Mouse (Mus musculus) embryonic stem cell, embryonic (primary cell): ENCODE data around the gene Taok1.

ENCODE experiments used
- CTCF ChIA-PET, 4 experiments: fragments of 300-600 bp in 2 of 4; fragments of 350-600 bp in 2 of 4; sonication (Branson Sonifier 250); formaldehyde crosslinking; loops; one replicate each; lab custom pipeline; 2022; ENCODE audit warnings: inconsistent platforms in 2 of 4; lab: Charles Lee
- POLR2A ChIA-PET, 4 experiments: fragments of 300-600 bp in 2 of 4; fragments of 350-600 bp in 2 of 4; sonication (Branson Sonifier 250); formaldehyde crosslinking; loops; one replicate each; lab custom pipeline; 2022; ENCODE audit warnings: antibody characterized with exemption in 4 of 4, inconsistent platforms in 1 of 4; lab: Charles Lee

Taok1 gene

GRCm38 (mm10) chr11:77615084-77615624 lies 7.5 kb upstream of the Taok1 start:
- POLR2A ChIA-PET, result interaction anchor here in 2 of 4 experiments (0.7 to 2.6 kb wide), 8 partner anchors 7 to 99 kb away, joined by 3 to 13 read pairs (median 4); partner anchors contain the start of genes Nufip2 (in 1 of the 2), Taok1 (in 1 of the 2) and Trp53i13 (in 1 of the 2)
- CTCF ChIA-PET, result interaction anchor here in 1 of 4 experiments (0.6 kb wide), 1 partner anchor 15 kb away, joined by 3 read pairs; no protein-coding TSS in a partner anchor

- CTCF ChIA-PET, result interaction anchor here in 3 of 4 experiments (0.6 to 1.6 kb wide), 7 partner anchors 13 to 1032 kb away, joined by 3 to 5 read pairs (median 3); no protein-coding TSS in a partner anchor
- POLR2A ChIA-PET, result interaction anchor here in 3 of 4 experiments (0.5 to 3.5 kb wide), 56 partner anchors 8 to 588 kb away, joined by 3 to 31 read pairs (median 5); partner anchors contain the start of genes Abhd15 (in 1 of the 3), Git1 (in 1 of the 3), Gm10392 (in 1 of the 3) and Nufip2 (in 1 of the 3)
Measured at GRCm38 (mm10) chr11:77606835-77607537, 629 bp downstream of the Taok1 start.

- CTCF ChIA-PET, result interaction anchor here in 2 of 4 experiments (0.6 to 0.7 kb wide), 2 partner anchors 132 to 1031 kb away, joined by 3 to 4 read pairs; no protein-coding TSS in a partner anchor
Measured at GRCm38 (mm10) chr11:77606469-77606834, 1.2 kb downstream of the Taok1 start.

GRCm38 (mm10) chr11:77597266-77597665 lies 10.3 kb downstream of the Taok1 start:
- POLR2A ChIA-PET, result interaction anchor here (0.6 to 2.4 kb wide), 7 partner anchors 11 to 556 kb away, joined by 3 to 10 read pairs (median 3); partner anchors contain the start of gene Taok1 (in 1 of the 4)
- CTCF ChIA-PET, result interaction anchor here in 1 of 4 experiments (0.7 kb wide), 1 partner anchor 32 kb away, joined by 3 read pairs; no protein-coding TSS in a partner anchor

More at GRCm38 (mm10) chr11:77606469-77606834, 1.2 kb downstream of the Taok1 start:
- POLR2A ChIA-PET, result interaction anchor here in 3 of 4 experiments (0.6 to 2.9 kb wide), 15 partner anchors 12 to 438 kb away, joined by 3 to 18 read pairs (median 3); partner anchors contain the start of genes Abhd15 (in 1 of the 3), Git1 (in 1 of the 3) and Trp53i13 (in 1 of the 3)

GRCm38 (mm10) chr11:77591388-77591787 lies 16.2 kb downstream of the Taok1 start:
- ChIA-PET POLR2A (interaction anchor here in 2 of 4 experiments (0.6 to 4.4 kb wide), 16 partner anchors 9 to 1850 kb away, joined by 3 to 18 read pairs (median 3); partner anchors contain the start of gene Taok1 (in 2 of the 2)), CTCF (interaction anchor here in 3 of 4 experiments (0.6 to 1.2 kb wide), 5 partner anchors 38 to 113 kb away, joined by 3 to 5 read pairs (median 3); no protein-coding TSS in a partner anchor)

GRCm38 (mm10) chr11:77590801-77591200 lies 16.8 kb downstream of the Taok1 start:
- CTCF ChIA-PET, result interaction anchor here (0.6 to 1.2 kb wide), 9 partner anchors 10 to 376 kb away, joined by 3 to 7 read pairs (median 3); no protein-coding TSS in a partner anchor
- POLR2A ChIA-PET, result interaction anchor here in 3 of 4 experiments (0.6 to 4.4 kb wide), 22 partner anchors 8 to 1849 kb away, joined by 3 to 18 read pairs (median 3); partner anchors contain the start of gene Taok1 (in 2 of the 3)

GRCm38 (mm10) chr11:77585201-77585600 lies 22.4 kb downstream of the Taok1 start:
- ChIA-PET POLR2A (interaction anchor here in 1 of 4 experiments (0.6 to 1.1 kb wide), 5 partner anchors 9 to 57 kb away, joined by 3 to 6 read pairs (median 3); partner anchors contain the start of gene Taok1), CTCF (interaction anchor here in 2 of 4 experiments (0.6 to 0.7 kb wide), 2 partner anchors 77 to 845 kb away, joined by 3 to 7 read pairs; no protein-coding TSS in a partner anchor)

GRCm38 (mm10) chr11:77545261-77545660 lies 62.4 kb downstream of the Taok1 start:
- CTCF ChIA-PET, result no interaction called here
- POLR2A ChIA-PET, result interaction anchor here in 1 of 4 experiments (0.6 to 1.1 kb wide), 3 partner anchors 16 to 17 kb away, joined by 3 to 4 read pairs (median 4); no protein-coding TSS in a partner anchor

- CTCF ChIA-PET, result interaction anchor here in 1 of 4 experiments (0.6 kb wide), 1 partner anchor 495 kb away, joined by 5 read pairs; no protein-coding TSS in a partner anchor
- POLR2A ChIA-PET, result no interaction called here
Measured at GRCm38 (mm10) chr11:77532202-77532846, 75.3 kb downstream of the Taok1 start.

- ChIA-PET CTCF (no interaction called here), POLR2A (no interaction called here)
Measured at GRCm38 (mm10) chr11:77530862-77531261, 76.8 kb downstream of the Taok1 start.

GRCm38 (mm10) chr11:77529644-77530043 lies 78.0 kb downstream of the Taok1 start:
- ChIA-PET CTCF (interaction anchor here in 1 of 4 experiments (0.7 kb wide), 1 partner anchor 549 kb away, joined by 3 read pairs; no protein-coding TSS in a partner anchor), POLR2A (interaction anchor here in 1 of 4 experiments (0.7 to 2.8 kb wide), 5 partner anchors 10 to 247 kb away, joined by 3 to 21 read pairs (median 5); partner anchors contain the start of genes Abhd15 and Trp53i13)

GRCm38 (mm10) chr11:77528420-77528819 lies 79.2 kb downstream of the Taok1 start:
- CTCF ChIA-PET, result interaction anchor here (0.6 to 1.5 kb wide), 27 partner anchors 9 to 849 kb away, joined by 3 to 13 read pairs (median 3); partner anchors contain the start of genes Abhd15 (in 1 of the 4) and Gm10392 (in 1 of the 4)
- POLR2A ChIA-PET, result interaction anchor here in 3 of 4 experiments (0.5 to 2.8 kb wide), 19 partner anchors 9 to 101 kb away, joined by 3 to 21 read pairs (median 3); partner anchors contain the start of genes Abhd15 (in 2 of the 3), Trp53i13 (in 2 of the 3), Git1 (in 1 of the 3) and Gm10392 (in 1 of the 3)

- CTCF ChIA-PET, result interaction anchor here in 1 of 4 experiments (0.9 kb wide), 1 partner anchor 99 kb away, joined by 3 read pairs; no protein-coding TSS in a partner anchor
- POLR2A ChIA-PET, result interaction anchor here in 1 of 4 experiments (1.1 kb wide), 1 partner anchor 8 kb away, joined by 3 read pairs; no protein-coding TSS in a partner anchor
Measured at GRCm38 (mm10) chr11:77525804-77526486, 81.7 kb downstream of the Taok1 start.

- CTCF ChIA-PET, result interaction anchor here in 3 of 4 experiments (0.6 to 2.0 kb wide), 7 partner anchors 13 to 468 kb away, joined by 3 to 12 read pairs (median 4); no protein-coding TSS in a partner anchor
- POLR2A ChIA-PET, result interaction anchor here in 3 of 4 experiments (0.6 to 2.2 kb wide), 16 partner anchors 8 to 1836 kb away, joined by 3 to 7 read pairs (median 3); partner anchors contain the start of gene Rpl23a (in 1 of the 3)
Measured at GRCm38 (mm10) chr11:77520601-77521529, 86.8 kb downstream of the Taok1 start.

GRCm38 (mm10) chr11:77519043-77519442 lies 88.6 kb downstream of the Taok1 start, which contains the start of gene Gm10392:
TSS of gene Gm10392 (minus strand) at chr11:77519198.
- ChIA-PET POLR2A (interaction anchor here in 3 of 4 experiments (0.5 to 1.6 kb wide), 13 partner anchors 9 to 133 kb away, joined by 3 to 9 read pairs (median 3); partner anchors contain the start of gene Taok1 (in 1 of the 3)), CTCF (interaction anchor here in 2 of 4 experiments (1.1 to 2.0 kb wide), 5 partner anchors 9 to 18 kb away, joined by 3 to 7 read pairs (median 4); no protein-coding TSS in a partner anchor)
